In genomic region chr4:24627871-24628270, GRCm38 (mm10) we compare ENCODE assay signal across 24 mouse cellular contexts.
DNase-seq lines count a peak whose midpoint lies in the region; ATAC-seq and TF ChIP-seq lines count a peak whose summit lies in the region.
"Had no signal": no experiment of that assay in that cellular context is flagged by ENCODE, and none has a peak within 500 bp of the region (broad histone marks: within the 10 kb centered on the region; RNA-seq: fewer than 3 reads in every experiment).

No protein-coding gene starts in this region.

- no peak for TF ChIP-seq POLR2A in heart, adult 2 months (IDR thresholded peaks at IDR 0.05; ENCODE audit: insufficient read depth, low read depth, low read length)

- H3K27me3 ChIP-seq in heart, embryonic 11.5 days (ENCODE audit: control insufficient read depth, insufficient read depth, low read length), result no peaks in the 10 kb centered on the region
- H3K27me3 ChIP-seq in heart, embryonic 10.5 days (ENCODE audit: insufficient read depth, poor library complexity, severe bottlenecking), result no peaks in the 10 kb centered on the region
- no peaks in the 10 kb centered on the region for H3K27me3 ChIP-seq in heart, embryonic 14.5 days (ENCODE audit: control insufficient read depth, insufficient read depth, low read length)
- H3K27me3 ChIP-seq in heart, adult 2 months (ENCODE audit: control insufficient read depth, insufficient read depth, low read length), result no peaks in the 10 kb centered on the region
- no peaks in the 10 kb centered on the region for H3K27me3 ChIP-seq in lung, embryonic 15.5 days
- no peaks in the 10 kb centered on the region for H3K27me3 ChIP-seq in midbrain, embryonic 13.5 days
- no peaks in the 10 kb centered on the region for H3K27me3 ChIP-seq in midbrain, embryonic 11.5 days (ENCODE audit: control insufficient read depth, insufficient read depth, low read length)
- H3K27me3 ChIP-seq: embryonic facial prominence, embryonic 13.5 days; forebrain, embryonic 12.5 days; forebrain, embryonic 15.5 days; hindbrain, embryonic 12.5 days; hindbrain, embryonic 15.5 days had no signal

- peaks cover 12% of the 10 kb centered on the region; the same call in 1 of the 2 replicates for H3K4me1 ChIP-seq in heart, embryonic 11.5 days (ENCODE audit: control insufficient read depth, insufficient read depth, low read length)
- peaks cover 24% of the 10 kb centered on the region; the same call in 1 of the 2 replicates for H3K4me1 ChIP-seq in heart, embryonic 10.5 days
- peaks cover 2 to 20% of the 10 kb centered on the region in 2 experiments; a peak in 3 of 4 replicates for H3K4me1 ChIP-seq in heart, embryonic 14.5 days (ENCODE audit: control insufficient read depth in 2 of 2, insufficient read depth in 2 of 2, low read length in 2 of 2)
- no peaks in the 10 kb centered on the region for H3K4me1 ChIP-seq in heart, adult 2 months (ENCODE audit: control insufficient read depth, insufficient read depth, low read length)
- peaks cover 37% of the 10 kb centered on the region for H3K4me1 ChIP-seq in lung, embryonic 15.5 days
- H3K4me1 ChIP-seq in midbrain, embryonic 13.5 days (replicated peaks), result peaks cover 23% of the 10 kb centered on the region
- 0 out of 2 replicates have a peak, but pooled peaks cover 2% of the 10 kb centered on the region for H3K4me1 ChIP-seq in midbrain, embryonic 11.5 days (ENCODE audit: control insufficient read depth, insufficient read depth, low read length)

- H3K9ac ChIP-seq in heart, embryonic 11.5 days (ENCODE audit: low read depth, low read length), result no peak overlapping the region
- no peak overlapping the region for H3K9ac ChIP-seq in heart, embryonic 14.5 days (ENCODE audit: low read length)
- no peak overlapping the region for H3K9ac ChIP-seq in heart, adult 2 months (ENCODE audit: low read depth, low read length)
- H3K9ac ChIP-seq in lung, embryonic 15.5 days, result no peak overlapping the region
- no peak overlapping the region for H3K9ac ChIP-seq in midbrain, embryonic 13.5 days (replicated peaks)
- no peak overlapping the region for H3K9ac ChIP-seq in midbrain, embryonic 11.5 days (ENCODE audit: low read length)
- H3K9ac ChIP-seq: embryonic facial prominence, embryonic 13.5 days; forebrain, embryonic 12.5 days; forebrain, embryonic 15.5 days; hindbrain, embryonic 12.5 days; hindbrain, embryonic 15.5 days had no signal

- H3K4me2 ChIP-seq in heart, embryonic 11.5 days, result no peak overlapping the region
- H3K4me2 ChIP-seq in heart, embryonic 14.5 days (ENCODE audit: low read length), result no peak overlapping the region
- H3K4me2 ChIP-seq in lung, embryonic 15.5 days, result no peak overlapping the region
- H3K4me2 ChIP-seq in midbrain, embryonic 13.5 days (replicated peaks), result no peak overlapping the region
- no peak overlapping the region for H3K4me2 ChIP-seq in midbrain, embryonic 11.5 days
- H3K4me2 ChIP-seq: embryonic facial prominence, embryonic 13.5 days; forebrain, embryonic 12.5 days; forebrain, embryonic 15.5 days; hindbrain, embryonic 12.5 days; hindbrain, embryonic 15.5 days had no signal

- intact Hi-C loops in heart, adult 2 months (cut with DNase I), result no loop called here

- H3K9me3 ChIP-seq in heart, embryonic 11.5 days (replicated peaks; ENCODE audit: control insufficient read depth, low read length), result no peaks in the 10 kb centered on the region
- H3K9me3 ChIP-seq in heart, embryonic 10.5 days, result no peaks in the 10 kb centered on the region
- H3K9me3 ChIP-seq in heart, embryonic 14.5 days (ENCODE audit: control insufficient read depth, low read length), result no peaks in the 10 kb centered on the region
- no peaks in the 10 kb centered on the region for H3K9me3 ChIP-seq in lung, embryonic 15.5 days
- no peaks in the 10 kb centered on the region for H3K9me3 ChIP-seq in midbrain, embryonic 13.5 days
- H3K9me3 ChIP-seq in midbrain, embryonic 11.5 days (ENCODE audit: control insufficient read depth, low read length), result no peaks in the 10 kb centered on the region
- H3K9me3 ChIP-seq: embryonic facial prominence, embryonic 10.5 days; embryonic facial prominence, embryonic 13.5 days; forebrain, embryonic 12.5 days; forebrain, embryonic 15.5 days; hindbrain, embryonic 12.5 days; hindbrain, embryonic 15.5 days had no signal

- no peak for TF ChIP-seq CTCF in heart, adult 2 months (IDR thresholded peaks at IDR 0.05)

- WGBS in heart, embryonic 11.5 days (ENCODE audit: insufficient replicate concordance), result 20% methylated on average over 1 of the region's 1 CpGs
- WGBS in heart, embryonic 10.5 days, result 40% methylated on average over 1 of the region's 1 CpGs
- 30% methylated on average over 1 of the region's 1 CpGs for WGBS in heart, embryonic 14.5 days
- 27% methylated on average over 1 of the region's 1 CpGs for WGBS in heart, adult 2 months
- 32% methylated on average over 1 of the region's 1 CpGs for WGBS in lung, embryonic 15.5 days
- 55% methylated on average over 1 of the region's 1 CpGs for WGBS in midbrain, embryonic 13.5 days
- WGBS in midbrain, embryonic 11.5 days, result 70% methylated on average over 1 of the region's 1 CpGs

- no peaks in the 10 kb centered on the region for H3K36me3 ChIP-seq in heart, embryonic 11.5 days (ENCODE audit: control insufficient read depth, insufficient read depth, low read length)
- H3K36me3 ChIP-seq in heart, embryonic 10.5 days, result no peaks in the 10 kb centered on the region
- no peaks in the 10 kb centered on the region for H3K36me3 ChIP-seq in heart, embryonic 14.5 days (ENCODE audit: control insufficient read depth, insufficient read depth, low read length)
- H3K36me3 ChIP-seq in heart, adult 2 months (ENCODE audit: control insufficient read depth, insufficient read depth, low read length), result no peaks in the 10 kb centered on the region
- no peaks in the 10 kb centered on the region for H3K36me3 ChIP-seq in lung, embryonic 15.5 days
- no peaks in the 10 kb centered on the region for H3K36me3 ChIP-seq in midbrain, embryonic 13.5 days
- no peaks in the 10 kb centered on the region for H3K36me3 ChIP-seq in midbrain, embryonic 11.5 days (ENCODE audit: control insufficient read depth, insufficient read depth, low read length)
- H3K36me3 ChIP-seq: embryonic facial prominence, embryonic 10.5 days; embryonic facial prominence, embryonic 13.5 days; forebrain, embryonic 12.5 days; forebrain, embryonic 15.5 days; hindbrain, embryonic 12.5 days; hindbrain, embryonic 15.5 days had no signal

- DNase-seq in heart, embryonic 10.5 days (ENCODE audit: low spot score), result no peak
- no peak for DNase-seq in heart, adult 2 months
- DNase-seq in lung, postnatal 10 days, result no peak
- DNase-seq in midbrain, embryonic 11.5 days (ENCODE audit: low spot score, missing footprints), result no peak
- DNase-seq: adrenal gland, adult 8-10 months; adrenal gland, postnatal 25 days; cerebellum, adult 11-12 months; cerebellum, adult 8-10 months; cerebellum, postnatal 10 days; cerebellum, postnatal 36 days; embryo, embryonic 11 days; gastrocnemius, postnatal 25 days had no signal

- H3K4me3 ChIP-seq in heart, embryonic 11.5 days (ENCODE audit: low read depth, low read length), result no peak overlapping the region
- H3K4me3 ChIP-seq in heart, embryonic 10.5 days, result no peak overlapping the region
- no peak overlapping the region for H3K4me3 ChIP-seq in heart, embryonic 14.5 days (ENCODE audit: control insufficient read depth in 1 of 2, insufficient read depth in 1 of 2, low read depth in 1 of 2, low read length in 2 of 2)
- no peak overlapping the region for H3K4me3 ChIP-seq in heart, adult 2 months
- H3K4me3 ChIP-seq in lung, embryonic 15.5 days, result no peak overlapping the region
- no peak overlapping the region for H3K4me3 ChIP-seq in midbrain, embryonic 13.5 days (replicated peaks)
- H3K4me3 ChIP-seq in midbrain, embryonic 11.5 days (ENCODE audit: low read depth, low read length), result no peak overlapping the region
- H3K4me3 ChIP-seq: embryonic facial prominence, embryonic 10.5 days; embryonic facial prominence, embryonic 13.5 days; erythroblast, embryonic 14.5 days; forebrain, embryonic 12.5 days; forebrain, embryonic 15.5 days; hindbrain, embryonic 12.5 days; hindbrain, embryonic 15.5 days had no signal

- peak overlapping the region; percentile 42; the same call in 1 of the 2 replicates for H3K27ac ChIP-seq in heart, embryonic 11.5 days (ENCODE audit: low read depth, low read length)
- no peak overlapping the region for H3K27ac ChIP-seq in heart, embryonic 10.5 days
- H3K27ac ChIP-seq in heart, embryonic 14.5 days (replicated peaks in 1 of 2; ENCODE audit: control insufficient read depth in 1 of 2, insufficient read depth in 1 of 2, low read depth in 2 of 2, low read length in 2 of 2), result peak overlapping the region; percentile 1 to 51; a peak in 2 of 4 replicates
- H3K27ac ChIP-seq in heart, adult 2 months, result no peak overlapping the region
- peak overlapping the region; percentile 45 for H3K27ac ChIP-seq in lung, embryonic 15.5 days
- peak overlapping the region; percentile 39; the same call in 1 of the 2 replicates for H3K27ac ChIP-seq in midbrain, embryonic 13.5 days
- no peak overlapping the region for H3K27ac ChIP-seq in midbrain, embryonic 11.5 days (ENCODE audit: low read depth, low read length)
- H3K27ac ChIP-seq: embryonic facial prominence, embryonic 10.5 days; embryonic facial prominence, embryonic 13.5 days; forebrain, embryonic 12.5 days; forebrain, embryonic 15.5 days; hindbrain, embryonic 12.5 days; hindbrain, embryonic 15.5 days had no signal

- H3K79me2 ChIP-seq in heart, adult 2 months (replicated peaks; ENCODE audit: control insufficient read depth, insufficient read depth, low read length), result no peaks in the 10 kb centered on the region

- ATAC-seq in heart, embryonic 11.5 days (replicated peaks; ENCODE audit: insufficient number of reproducible peaks, low FRiP score, low TSS enrichment), result no peak; the same call in 1 of the 2 replicates
- ATAC-seq in heart, embryonic 14.5 days (ENCODE audit: insufficient number of reproducible peaks, insufficient read depth, low FRiP score, low read depth), result no peak; the same call in 1 of the 2 replicates
- peak; percentile 86 for ATAC-seq in lung, embryonic 15.5 days (ENCODE audit: borderline replicate concordance, extremely low read depth, low FRiP score, low TSS enrichment)
- no peak for ATAC-seq in midbrain, embryonic 13.5 days
- no peak for ATAC-seq in midbrain, embryonic 11.5 days (ENCODE audit: low FRiP score)
- ATAC-seq: activated CD4-positive, CD25-positive, alpha-beta regulatory T cell, adult 4 months; forebrain, embryonic 15.5 days had no signal

- no peak for TF ChIP-seq EP300 in heart, adult 2 months (IDR thresholded peaks at IDR 0.05; ENCODE audit: insufficient read depth, low read depth, low read length)

Comparison
In these comparisons a context has a peak if more than half of its experiments do, and no peak if none do; other contexts are left out.
1. H3K27ac ChIP-seq: peak in heart, embryonic 11.5 days (single experiment), heart, embryonic 14.5 days (2 of 2), lung, embryonic 15.5 days (single experiment) and midbrain, embryonic 13.5 days (single experiment); none in heart, embryonic 10.5 days (single experiment), heart, adult 2 months (single experiment) and midbrain, embryonic 11.5 days (single experiment).